Mouse (Mus musculus) embryonic facial prominence, embryonic 11.5 days (tissue): ENCODE data around the gene Trdn. TPM values are rescaled to one million over a fixed set of nuclear protein-coding genes. Genes with fewer than 3 reads are reported as not detected.

Experiments used
- polyA plus RNA-seq: library from polyadenylated mRNA; unstranded; fragments of >200 nt; fragmentation: Nextera tagmentation; extraction: Ambion mirVana; gene quantifications from 2 replicates; pipeline ENCODE4 v1.2.1, GENCODE M21; 2014

Gene Trdn
- polyA plus RNA-seq, 1 experiment from 2014 or later: 2.1 TPM

Other genes starting within 250 kb of the Trdn start
- gene Nkain2, start 190.1 kb upstream of the Trdn start, polyA plus RNA-seq: 0.33 and 1.00 TPM in 2 replicates